Mouse (Mus musculus) CH12.LX (cell line): Measurements from ENCODE around the gene Acbd6. TPM values are rescaled to one million over a fixed set of nuclear protein-coding genes. Genes with fewer than 3 reads are reported as not detected.

Source experiments
- DNase-seq: peaks from one replicate; pipeline ENCODE4 v3.0.0-alpha.2; 2013; ENCODE audit errors: extremely low read depth
- H3K27ac ChIP-seq: 2 replicates; pipeline ENCODE4 v1.5.1; 2012; ENCODE audit warnings: low read depth, mild to moderate bottlenecking, control low read depth, moderate library complexity; ENCODE audit not compliant: insufficient read depth
- H3K27me3 ChIP-seq: replicated peaks from 2 replicates; pipeline ENCODE3; 2012; ENCODE audit warnings: inconsistent platforms
- H3K36me3 ChIP-seq, 2 experiments: replicated peaks in 1 of 2; 2 replicates each; pipeline versions ENCODE3 to v1.6.1; 2012; ENCODE audit warnings: inconsistent platforms in 1 of 2, low read length in 1 of 2, mild to moderate bottlenecking in 1 of 2, mixed read lengths in 1 of 2, moderate library complexity in 1 of 2; ENCODE audit not compliant: control insufficient read depth in 1 of 2, insufficient read depth in 1 of 2
- H3K4me1 ChIP-seq, 2 experiments: 2 replicates each; pipeline ENCODE4 v1.6.1; 2012; ENCODE audit warnings: inconsistent platforms in 1 of 2, moderate library complexity in 1 of 2; ENCODE audit not compliant: insufficient read depth in 2 of 2, control insufficient read depth in 1 of 2
- H3K4me2 ChIP-seq: 2 replicates; pipeline ENCODE4 v1.6.1; 2012; ENCODE audit warnings: low read depth, mild to moderate bottlenecking, control low read depth; ENCODE audit not compliant: poor library complexity, insufficient read depth, severe bottlenecking
- H3K4me3 ChIP-seq, 3 experiments: fragments of 150-350 bp in 1 of 3; sonication (generic) in 1 of 3; replicated peaks in 1 of 3; 2 replicates each; pipeline versions ENCODE3 to v1.5.1; 2011 to 2012; ENCODE audit warnings: low read depth in 2 of 3, low read length in 2 of 3, mild to moderate bottlenecking in 2 of 3, moderate library complexity in 2 of 3, control low read depth in 1 of 3, improper control_type of control experiment in 1 of 3, inconsistent platforms in 1 of 3, mixed read lengths in 1 of 3; ENCODE audit not compliant: poor library complexity in 1 of 3
- H3K79me2 ChIP-seq: replicated peaks from 2 replicates; pipeline ENCODE4 v1.6.1; 2012; ENCODE audit warnings: mild to moderate bottlenecking, moderate library complexity; ENCODE audit not compliant: control insufficient read depth, poor library complexity, insufficient read depth, severe bottlenecking; ENCODE audit errors: extremely low read depth
- H3K9ac ChIP-seq: 2 replicates; pipeline ENCODE4 v1.6.1; 2012; ENCODE audit warnings: low read depth, mild to moderate bottlenecking, control low read depth, moderate library complexity; ENCODE audit not compliant: insufficient read depth
- H3K9me3 ChIP-seq: replicated peaks from 2 replicates; pipeline ENCODE3; 2012; ENCODE audit warnings: low read length, inconsistent platforms, mixed read lengths
- BHLHE40 ChIP-seq: IDR thresholded peaks from 2 replicates; pipeline ENCODE4 v1.6.1; 2011; ENCODE audit warnings: mild to moderate bottlenecking, low read depth, low read length, improper control_type of control experiment
- CHD1 ChIP-seq: IDR thresholded peaks from 2 replicates; pipeline ENCODE4 v1.6.1; 2012; ENCODE audit warnings: low read depth, low read length, improper control_type of control experiment, inconsistent platforms
- CTCF ChIP-seq, 2 experiments: IDR thresholded peaks in 1 of 2; conservative IDR thresholded peaks in 1 of 2; 2 replicates each; pipeline ENCODE4 v1.5.1; 2011 to 2012; ENCODE audit warnings: low read depth in 2 of 2, low read length in 2 of 2, improper control_type of control experiment in 1 of 2, inconsistent platforms in 1 of 2, mild to moderate bottlenecking in 1 of 2, moderate library complexity in 1 of 2
- ELF1 ChIP-seq: IDR thresholded peaks from 2 replicates; pipeline ENCODE4 v1.6.1; 2014; ENCODE audit warnings: low read depth, mild to moderate bottlenecking, inconsistent platforms, low read length, improper control_type of control experiment
- GABPA ChIP-seq: IDR thresholded peaks from 2 replicates; pipeline ENCODE4 v1.6.1; 2012; ENCODE audit warnings: low read depth, low read length, improper control_type of control experiment, inconsistent platforms; ENCODE audit not compliant: insufficient replicate concordance
- HCFC1 ChIP-seq: IDR thresholded peaks from 2 replicates; pipeline ENCODE4 v1.6.1; 2012; ENCODE audit warnings: low read depth, mild to moderate bottlenecking, inconsistent platforms, low read length, improper control_type of control experiment
- IRF4 ChIP-seq: IDR thresholded peaks from 2 replicates; pipeline ENCODE4 v1.6.1; 2014; ENCODE audit warnings: low read depth, mild to moderate bottlenecking, inconsistent platforms, low read length, improper control_type of control experiment
- KAT2A ChIP-seq: IDR thresholded peaks from 2 replicates; pipeline ENCODE4 v1.6.1; 2012; ENCODE audit warnings: low read length, improper control_type of control experiment, inconsistent platforms; ENCODE audit not compliant: insufficient replicate concordance
- MAX ChIP-seq: IDR thresholded peaks from 2 replicates; pipeline ENCODE4 v1.6.1; 2011; ENCODE audit warnings: low read length, improper control_type of control experiment
- MAZ ChIP-seq: IDR thresholded peaks from 2 replicates; pipeline ENCODE4 v1.6.1; 2012; ENCODE audit warnings: low read depth, mild to moderate bottlenecking, inconsistent platforms, low read length, improper control_type of control experiment, moderate library complexity
- MXI1 ChIP-seq: IDR thresholded peaks from 2 replicates; pipeline ENCODE4 v1.6.1; 2011; ENCODE audit warnings: mild to moderate bottlenecking, low read depth, low read length, improper control_type of control experiment
- MYC ChIP-seq: IDR thresholded peaks from 2 replicates; pipeline ENCODE4 v1.6.1; 2011; ENCODE audit warnings: low read depth, mild to moderate bottlenecking, improper control_type of control experiment, low read length
- NELFE ChIP-seq: IDR thresholded peaks from 2 replicates; pipeline ENCODE4 v1.6.1; 2011; ENCODE audit warnings: low read depth, low read length, improper control_type of control experiment
- PAX5 ChIP-seq: IDR thresholded peaks from 2 replicates; pipeline ENCODE4 v1.6.1; 2012; ENCODE audit warnings: low read length, inconsistent platforms, mixed read lengths
- POLR2AphosphoS2 ChIP-seq: IDR thresholded peaks from 2 replicates; pipeline ENCODE4 v1.6.1; 2011; ENCODE audit warnings: low read depth, low read length, improper control_type of control experiment
- RAD21 ChIP-seq: IDR thresholded peaks from 2 replicates; pipeline ENCODE4 v1.6.1; 2011; ENCODE audit warnings: low read depth, mild to moderate bottlenecking, low read length, improper control_type of control experiment, moderate library complexity
- SIN3A ChIP-seq: IDR thresholded peaks from 2 replicates; pipeline ENCODE4 v1.6.1; 2012; ENCODE audit warnings: low read length, improper control_type of control experiment, inconsistent platforms
- SMC3 ChIP-seq: IDR thresholded peaks from 2 replicates; pipeline ENCODE4 v1.6.1; 2011; ENCODE audit warnings: low read depth, low read length, improper control_type of control experiment
- TCF12 ChIP-seq: IDR thresholded peaks from 2 replicates; pipeline ENCODE4 v1.6.1; 2014; ENCODE audit warnings: low read depth, mild to moderate bottlenecking, inconsistent platforms, low read length, improper control_type of control experiment
- USF1 ChIP-seq: IDR thresholded peaks from 2 replicates; pipeline ENCODE4 v1.6.1; 2014; ENCODE audit warnings: low read depth, mild to moderate bottlenecking, inconsistent platforms, low read length, improper control_type of control experiment
- USF2 ChIP-seq: conservative IDR thresholded peaks from 2 replicates; pipeline ENCODE4 v1.6.1; 2011; ENCODE audit warnings: low read depth, low read length, improper control_type of control experiment
- ZKSCAN1 ChIP-seq: IDR thresholded peaks from 2 replicates; pipeline ENCODE4 v1.6.1; 2012; ENCODE audit warnings: low read depth, inconsistent platforms, low read length, improper control_type of control experiment, borderline replicate concordance
- ZMIZ1 ChIP-seq: IDR thresholded peaks from 2 replicates; pipeline ENCODE4 v1.6.1; 2012; ENCODE audit warnings: low read depth, mild to moderate bottlenecking, inconsistent platforms, low read length, improper control_type of control experiment
- dilution Hi-C: fragments of 300-500 bp; cut with MboI; formaldehyde crosslinking; loops from 2 replicates; pipeline ENCODE4 v1.14.3; 2020; ENCODE audit warnings: low sequenced_read_pairs; ENCODE audit not compliant: extremely low pct_unique_long_range_greater_than_20kb, extremely low pct_ligation_motif_present
- in situ Hi-C: fragments of 300-500 bp; cut with MboI; formaldehyde crosslinking; loops from 3 replicates; pipeline ENCODE4 v1.14.3; 2019; ENCODE audit warnings: low sequenced_read_pairs, low pct_ligation_motif_present, low pct_unique_long_range_greater_than_20kb, mixed read lengths
- polyA plus RNA-seq: library from polyadenylated mRNA; unstranded; fragments of >175 nt; gene quantifications from 2 replicates; pipeline ENCODE4 v1.2.1, GENCODE M21; 2012; ENCODE audit warnings: low read depth; ENCODE audit not compliant: insufficient read length
- total RNA-seq, 2 experiments: library from RNA; depleted of rRNA; stranded (reverse); fragments of 300-350 nt in 1 of 2; fragments of >200 nt in 1 of 2; gene quantifications; 2 replicates each; pipeline ENCODE4 v1.2.3; 2012 to 2014

The Acbd6 gene
- total and polyA plus RNA-seq, 3 experiments: 51.9 to 97.8 (median 74.4) TPM

DNA sequence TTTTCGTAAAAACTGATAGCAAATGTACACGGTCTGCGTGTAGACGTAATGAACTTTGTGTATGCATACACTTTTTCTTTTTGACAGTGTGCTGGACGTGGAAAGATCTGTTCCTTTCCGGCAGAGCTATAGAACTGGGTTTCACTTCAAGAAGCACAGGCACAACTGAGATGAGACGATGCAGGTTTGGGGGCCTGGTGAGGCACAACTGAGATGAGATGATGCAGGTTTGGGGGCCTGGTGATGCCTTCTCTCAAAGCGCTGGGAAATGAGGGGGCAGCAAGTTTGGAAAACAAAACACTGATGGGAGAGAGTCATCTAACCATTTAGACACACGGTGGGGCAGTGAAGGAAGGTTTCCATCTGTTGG is 293 bp upstream of the Acbd6 start:
- Histone ChIP-seq H3K27me3 (no peaks in the 10 kb centered on the region), H3K27ac (0 out of 2 replicates have a peak overlapping the region, but pooled peaks have one; percentile 6), H3K9ac (peak overlapping the region; percentile 78), H3K4me2 (peak overlapping the region; percentile 86), H3K4me3 (peak overlapping the region; percentile 90 to 97 (median 92))
- no peak for DNase-seq
- TF ChIP-seq IRF4: no peak
- TF ChIP-seq ZKSCAN1: no peak
- TF ChIP-seq, all 38 proteins: peak for 0
- dilution Hi-C loops (no loop called here), in situ Hi-C loops (no loop called here)
- Histone ChIP-seq H3K36me3 (peaks cover 0 to 14% of the 10 kb centered on the region in 2 experiments), H3K79me2 (peaks cover 17% of the 10 kb centered on the region), H3K4me1 (peaks cover 3 to 31% of the 10 kb centered on the region in 2 experiments; a peak in 3 of 4 replicates), H3K9me3 (peaks cover 7% of the 10 kb centered on the region)

DNA sequence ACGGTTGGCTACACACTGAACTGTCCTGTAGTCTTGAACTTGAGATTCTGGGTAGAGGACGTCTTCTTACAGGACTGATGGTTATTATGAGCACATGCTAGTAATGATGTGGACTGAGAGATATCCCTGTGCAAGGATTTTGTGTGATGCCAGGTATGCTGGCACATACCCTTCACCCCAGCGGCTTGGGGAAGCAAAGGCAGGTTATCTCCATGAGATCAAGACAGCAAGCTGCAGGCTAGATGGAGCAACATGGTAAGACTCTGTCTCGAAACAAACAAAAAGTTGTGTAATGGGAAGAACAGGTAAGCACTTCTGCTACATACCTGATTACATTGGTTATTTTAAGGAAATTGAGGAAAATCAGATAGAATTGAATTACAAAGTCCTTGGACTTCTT is 2.1 kb downstream of the Acbd6 start:
- H3K27me3 ChIP-seq: no peaks in the 10 kb centered on the region
- H3K79me2 ChIP-seq: peaks cover 22% of the 10 kb centered on the region
- H3K4me1 ChIP-seq: peaks cover 3 to 41% of the 10 kb centered on the region in 2 experiments; a peak in 3 of 4 replicates
- H3K4me2 ChIP-seq: peak overlapping the region; percentile 41; the same call in 1 of the 2 replicates
- no peak overlapping the region for H3K27ac ChIP-seq
- no peaks in the 10 kb centered on the region for H3K9me3 ChIP-seq
- no peak for DNase-seq
- H3K4me3 ChIP-seq: no peak overlapping the region
- TF ChIP-seq SMC3 (no peak), NELFE (no peak), POLR2AphosphoS2 (no peak), CHD1 (no peak)
- TF ChIP-seq, all 38 proteins: peak for 0
- dilution Hi-C loops: no loop called here
- H3K36me3 ChIP-seq: peaks cover 0 to 24% of the 10 kb centered on the region in 2 experiments
- H3K9ac ChIP-seq: no peak overlapping the region
- in situ Hi-C loops: no loop called here

DNA sequence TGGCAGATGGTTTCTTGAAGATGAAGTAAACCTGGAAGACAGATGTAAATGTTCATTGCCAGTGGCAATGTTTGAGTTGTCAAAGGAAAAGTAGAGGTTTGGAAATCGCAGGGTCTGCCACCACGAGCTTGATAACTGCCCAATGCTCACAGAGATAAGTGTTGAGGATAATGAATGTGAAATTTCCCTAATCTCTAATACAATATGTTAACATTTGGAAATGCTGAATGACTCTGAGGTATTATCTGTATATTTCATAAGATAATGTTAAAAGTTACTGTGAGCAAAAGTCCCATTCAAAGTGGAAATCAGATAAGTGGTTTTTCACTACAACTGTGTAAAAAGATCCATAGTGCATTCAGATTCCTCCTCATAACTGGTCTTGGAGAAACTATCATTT is 2.8 kb downstream of the Acbd6 start:
- no peaks in the 10 kb centered on the region for H3K27me3 ChIP-seq
- no peak overlapping the region for H3K9ac ChIP-seq
- DNase-seq: no peak
- H3K9me3 ChIP-seq: no peaks in the 10 kb centered on the region
- H3K4me1 ChIP-seq: peaks cover 3 to 41% of the 10 kb centered on the region in 2 experiments; a peak in 3 of 4 replicates
- dilution Hi-C loops (no loop called here), in situ Hi-C loops (no loop called here)
- H3K4me2 ChIP-seq: no peak overlapping the region
- TF ChIP-seq TCF12 (no peak), MAX (no peak), MXI1 (no peak), HCFC1 (no peak), ELF1 (no peak), KAT2A (no peak), ZKSCAN1 (no peak), SMC3 (no peak), USF1 (no peak), CTCF (conservative IDR thresholded peaks at IDR 0.05 in 1 of 2, IDR thresholded peaks at IDR 0.05 in 1 of 2; ENCODE audit: low read depth in 2 of 2, low read length in 2 of 2) (no peak), GABPA (no peak), PAX5 (no peak), MAZ (no peak), SIN3A (no peak), MYC (no peak), POLR2AphosphoS2 (no peak), BHLHE40 (no peak), ZMIZ1 (no peak), USF2 (no peak), RAD21 (no peak)
- H3K79me2 ChIP-seq: peaks cover 22% of the 10 kb centered on the region
- H3K36me3 ChIP-seq: peaks cover 4 to 31% of the 10 kb centered on the region in 2 experiments
- no peak overlapping the region for H3K4me3 ChIP-seq
- H3K27ac ChIP-seq: no peak overlapping the region
